Mouse (Mus musculus) lung, postnatal 0 days (tissue): ENCODE results near the gene Nfatc2.

Experiments
- CTCF ChIP-seq: IDR thresholded peaks from 2 replicates; pipeline ENCODE4 v1.5.1; 2016; ENCODE audit warnings: antibody characterized with exemption, mild to moderate bottlenecking
- EP300 ChIP-seq: IDR thresholded peaks from 2 replicates; pipeline ENCODE4 v1.6.1; 2016; ENCODE audit warnings: antibody characterized with exemption, mild to moderate bottlenecking, control low read depth

GRCm38 (mm10) chr2:168634881-168635280 lies 33.4 kb upstream of the Nfatc2 start:
- TF ChIP-seq CTCF, result no peak
- no peak for TF ChIP-seq EP300
